Mouse (Mus musculus) midbrain, postnatal 0 days (tissue): ENCODE measurements at regions not wholly inside any gene's neighbourhood (a gene's known extent, or its start where the extent isn't known, plus 50 kb on each side); places are given as distances from the start of the nearest gene placed in this dataset.

ENCODE experiments used
- ATAC-seq: fragments of 200-750 bp; cut with Nextera tagmentation; 2 replicates; pipeline ENCODE4 v1.8.0; 2017; ENCODE audit warnings: moderate number of reproducible peaks, mild to moderate bottlenecking, moderate TSS enrichment, moderate library complexity; ENCODE audit not compliant: low FRiP score
- DNase-seq: peaks from one replicate; pipeline ENCODE4 v3.0.0-alpha.2; 2015; ENCODE audit warnings: low spot score
- H3K27ac ChIP-seq: fragments of 300-500 bp; sonication (generic); 2 replicates; pipeline ENCODE4 v1.5.1; 2014; ENCODE audit warnings: low read depth, mild to moderate bottlenecking, low read length, mixed read lengths
- H3K27me3 ChIP-seq: fragments of 300-500 bp; sonication (generic); 2 replicates; pipeline ENCODE4 v1.6.1; 2014; ENCODE audit warnings: low read length, control low read depth, mixed read lengths; ENCODE audit not compliant: insufficient read depth
- H3K36me3 ChIP-seq: fragments of 300-500 bp; sonication (generic); 2 replicates; pipeline ENCODE4 v1.6.1; 2014; ENCODE audit warnings: low read length, control low read depth, mixed read lengths; ENCODE audit not compliant: insufficient read depth
- H3K4me1 ChIP-seq: fragments of 300-500 bp; sonication (generic); 2 replicates; pipeline ENCODE4 v1.6.1; 2014; ENCODE audit warnings: mild to moderate bottlenecking, control low read depth, antibody characterized with exemption, low read length, mixed read lengths; ENCODE audit not compliant: insufficient read depth
- H3K4me2 ChIP-seq: fragments of 300-500 bp; sonication (generic); 2 replicates; pipeline ENCODE4 v1.6.1; 2014; ENCODE audit warnings: low read depth, mild to moderate bottlenecking, low read length, mixed read lengths; ENCODE audit not compliant: poor library complexity, severe bottlenecking
- H3K4me3 ChIP-seq: fragments of 300-500 bp; sonication (generic); 2 replicates; pipeline ENCODE4 v1.5.1; 2014; ENCODE audit warnings: low read depth, mild to moderate bottlenecking, low read length, moderate library complexity
- H3K9ac ChIP-seq: fragments of 300-500 bp; sonication (generic); replicated peaks from 2 replicates; pipeline ENCODE4 v1.6.1; 2014; ENCODE audit warnings: mild to moderate bottlenecking, low read length, moderate library complexity, mixed read lengths; ENCODE audit not compliant: poor library complexity, severe bottlenecking
- H3K9me3 ChIP-seq: fragments of 300-500 bp; sonication (generic); 2 replicates; pipeline ENCODE4 v1.6.1; 2016; ENCODE audit warnings: low read length, control low read depth
- CTCF ChIP-seq: IDR thresholded peaks from 2 replicates; pipeline ENCODE4 v1.5.1; 2016; ENCODE audit warnings: antibody characterized with exemption, mild to moderate bottlenecking
- WGBS: fragments of 180-500 bp; shearing (Covaris S2); extraction: QIAGEN DNeasy Blood & Tissue Kit; methylation state at CpG from one replicate; pipeline ENCODE4 v1.1.7; 2014; 5-methylcytosine and 5-hydroxymethylcytosine counted together

DNA sequence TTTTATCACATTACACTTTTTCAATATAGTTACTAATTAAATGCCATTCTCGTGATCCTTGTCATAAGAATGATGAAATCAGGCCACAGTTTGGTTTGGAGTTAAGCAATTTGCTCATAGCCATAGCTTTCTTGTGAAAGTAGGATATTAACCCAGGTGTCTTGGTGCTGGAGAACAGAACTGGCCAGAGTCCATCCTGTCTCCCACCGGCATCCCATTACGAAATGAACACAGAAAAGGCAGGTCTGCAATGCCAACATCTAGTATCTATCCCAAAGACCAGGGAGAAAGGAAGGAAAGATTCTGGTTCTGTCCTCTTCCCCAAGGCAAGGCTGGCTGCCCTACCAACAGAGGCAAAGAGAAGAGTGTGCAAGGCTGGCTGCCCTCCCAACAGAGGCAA, 61.6 kb upstream of the Avpr1a start:
- no peak overlapping the region for H3K9ac ChIP-seq
- H3K4me3 ChIP-seq: no peak overlapping the region

DNA sequence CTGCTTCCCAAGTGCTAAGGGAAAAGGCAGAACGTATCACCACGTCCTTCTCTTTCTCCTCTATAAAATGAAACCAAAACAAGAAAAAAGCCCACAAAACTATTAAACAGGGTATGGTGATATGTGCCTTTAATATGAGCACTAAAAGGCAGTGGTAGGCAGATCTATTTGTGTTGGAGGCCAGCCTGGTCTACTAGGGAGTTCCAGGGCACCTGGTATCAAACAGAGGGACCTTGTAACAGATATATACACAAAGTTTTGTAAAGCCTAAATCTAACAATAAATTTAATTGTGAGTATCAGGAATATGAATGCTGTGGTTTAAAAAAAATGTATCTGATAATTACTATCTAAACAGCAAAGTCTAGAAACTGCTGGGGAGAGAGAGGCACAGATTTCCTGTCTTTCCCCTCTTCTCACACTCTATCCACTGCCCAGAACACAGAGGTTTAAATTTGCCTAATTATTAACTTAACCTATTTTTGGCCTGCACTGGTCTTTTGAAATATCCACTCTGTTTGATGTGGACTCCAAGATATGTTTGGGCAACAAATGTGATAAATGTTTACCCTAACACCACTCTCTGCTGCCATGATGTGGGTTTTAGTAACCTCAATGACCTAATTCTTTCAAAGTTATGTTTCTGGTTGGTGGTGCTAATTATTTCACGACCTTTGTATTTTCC, 68.5 kb upstream of the Avpr1a start:
- Histone ChIP-seq H3K9me3 (no peaks in the 10 kb centered on the region), H3K27ac (no peak overlapping the region), H3K4me3 (no peak overlapping the region), H3K4me1 (no peaks in the 10 kb centered on the region), H3K27me3 (no peaks in the 10 kb centered on the region), H3K9ac (no peak overlapping the region), H3K36me3 (no peaks in the 10 kb centered on the region), H3K4me2 (no peak overlapping the region)
- TF ChIP-seq CTCF: no peak
- 82% methylated on average over 3 of the region's 3 CpGs for WGBS
- DNase-seq: no peak
- no peak for ATAC-seq

More for the DNA sequence above, 61.6 kb upstream of the Avpr1a start:
- H3K27me3 ChIP-seq: no peaks in the 10 kb centered on the region
- WGBS: 91% methylated on average over 3 of the region's 3 CpGs
- no peak overlapping the region for H3K4me2 ChIP-seq
- no peak for ATAC-seq
- no peaks in the 10 kb centered on the region for H3K9me3 ChIP-seq
- no peaks in the 10 kb centered on the region for H3K4me1 ChIP-seq
- TF ChIP-seq CTCF: no peak
- H3K36me3 ChIP-seq: no peaks in the 10 kb centered on the region
- no peak overlapping the region for H3K27ac ChIP-seq
- DNase-seq: no peak

DNA sequence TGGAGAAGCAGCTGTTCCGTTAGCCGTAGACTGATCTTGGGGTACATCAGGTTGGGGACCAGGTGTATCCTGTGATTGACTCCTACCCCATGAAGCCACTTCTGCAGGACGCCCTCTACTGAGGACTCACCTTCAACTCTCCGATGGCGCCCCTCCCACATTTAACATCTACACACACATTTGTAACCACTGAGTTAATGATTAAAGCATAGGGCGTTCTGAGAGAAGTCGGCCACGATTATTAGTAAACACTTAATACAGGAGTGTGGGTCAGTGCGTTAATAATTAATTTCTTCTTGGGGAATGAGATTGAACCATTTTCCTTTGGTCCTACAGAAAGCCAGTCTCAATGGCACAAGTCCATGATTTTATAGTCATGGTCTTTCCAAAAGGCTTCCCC, 105.0 kb upstream of the Avpr1a start:
- Histone ChIP-seq H3K9ac (no peak overlapping the region), H3K4me1 (no peaks in the 10 kb centered on the region), H3K36me3 (no peaks in the 10 kb centered on the region), H3K4me2 (no peak overlapping the region), H3K27ac (no peak overlapping the region), H3K9me3 (no peaks in the 10 kb centered on the region), H3K4me3 (no peak overlapping the region), H3K27me3 (no peaks in the 10 kb centered on the region)
- WGBS: 95% methylated on average over 9 of the region's 9 CpGs
- no peak for DNase-seq
- no peak for ATAC-seq
- no peak for TF ChIP-seq CTCF

DNA sequence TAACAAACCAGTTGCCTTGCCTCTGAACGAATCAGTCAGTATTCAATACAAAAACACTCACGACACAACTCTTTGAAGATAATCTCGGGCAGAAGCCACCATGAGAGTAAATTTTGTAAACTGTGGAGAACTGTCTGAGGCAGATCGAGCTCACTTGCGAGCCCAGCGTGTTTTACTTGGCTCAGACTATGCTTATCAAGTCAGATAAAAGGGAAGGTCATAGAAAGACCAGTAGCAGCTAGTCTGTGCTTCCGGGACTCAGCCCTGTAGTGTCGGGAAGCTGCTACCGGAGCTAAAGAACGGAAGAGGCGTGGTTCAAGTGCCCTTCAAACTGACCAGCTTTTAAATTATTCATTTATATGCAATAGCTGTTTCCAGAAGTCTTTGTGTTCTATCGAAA, 105.9 kb upstream of the Avpr1a start:
- H3K4me3 ChIP-seq: no peak overlapping the region
- H3K27ac ChIP-seq: no peak overlapping the region
- H3K27me3 ChIP-seq: no peaks in the 10 kb centered on the region
- no peak for DNase-seq
- no peaks in the 10 kb centered on the region for H3K4me1 ChIP-seq
- no peak overlapping the region for H3K9ac ChIP-seq
- no peak for ATAC-seq
- 82% methylated on average over 12 of the region's 12 CpGs for WGBS
- no peak for TF ChIP-seq CTCF
- H3K4me2 ChIP-seq: no peak overlapping the region
- no peaks in the 10 kb centered on the region for H3K9me3 ChIP-seq
- no peaks in the 10 kb centered on the region for H3K36me3 ChIP-seq

DNA sequence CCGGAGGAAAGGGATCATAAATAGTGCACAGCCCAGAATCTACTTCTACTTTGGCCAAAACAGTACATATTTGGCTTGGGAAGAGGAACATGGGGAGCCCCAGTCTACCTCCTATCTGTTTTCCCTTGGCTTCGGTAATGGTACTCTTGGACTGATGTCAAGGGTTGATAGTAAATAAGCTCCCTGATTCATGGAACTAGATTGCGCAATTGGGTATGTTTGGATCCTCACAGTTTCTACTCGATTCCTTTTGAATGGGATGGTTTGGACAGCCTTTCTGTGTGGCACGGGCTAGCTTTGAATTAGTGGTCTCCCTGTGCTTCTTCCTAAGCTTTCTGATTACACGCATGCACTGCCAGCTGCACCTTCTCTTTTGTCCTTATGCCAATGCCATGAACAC, 121.4 kb upstream of the Avpr1a start:
- Histone ChIP-seq H3K9ac (no peak overlapping the region), H3K27ac (no peak overlapping the region), H3K4me2 (no peak overlapping the region), H3K9me3 (no peaks in the 10 kb centered on the region), H3K27me3 (no peaks in the 10 kb centered on the region), H3K4me1 (no peaks in the 10 kb centered on the region), H3K4me3 (no peak overlapping the region), H3K36me3 (no peaks in the 10 kb centered on the region)
- TF ChIP-seq CTCF: no peak
- ATAC-seq: no peak
- WGBS: 87% methylated on average over 6 of the region's 6 CpGs
- DNase-seq: no peak

DNA sequence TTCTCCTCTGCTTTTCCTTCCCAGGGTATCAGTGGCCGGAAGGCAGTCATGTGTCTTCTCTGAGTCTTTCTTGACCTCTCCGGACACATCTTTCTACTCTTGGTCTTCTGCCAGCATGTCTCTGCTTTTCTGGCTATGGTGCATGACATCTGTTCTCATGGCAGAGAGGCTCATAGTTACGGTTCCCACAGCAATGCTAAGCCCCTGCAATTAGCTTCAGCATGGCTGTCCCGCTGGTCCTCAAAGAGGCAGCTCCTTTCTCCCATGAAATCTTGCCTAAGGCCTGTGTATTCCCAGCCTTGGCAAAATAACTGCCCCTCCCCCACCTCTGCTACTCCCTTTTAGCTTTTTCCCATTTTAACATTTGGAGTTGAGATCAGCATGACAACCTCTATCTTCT, 129.4 kb upstream of the Avpr1a start:
- H3K4me2 ChIP-seq: no peak overlapping the region
- H3K36me3 ChIP-seq: no peaks in the 10 kb centered on the region
- no peaks in the 10 kb centered on the region for H3K9me3 ChIP-seq
- H3K27me3 ChIP-seq: no peaks in the 10 kb centered on the region
- no peak overlapping the region for H3K27ac ChIP-seq
- no peak for TF ChIP-seq CTCF
- ATAC-seq (peak; percentile 80; the same call in 1 of the 2 replicates), DNase-seq (peak; percentile 86)
- no peak overlapping the region for H3K4me3 ChIP-seq
- WGBS: 59% methylated on average over 4 of the region's 4 CpGs
- no peaks in the 10 kb centered on the region for H3K4me1 ChIP-seq
- no peak overlapping the region for H3K9ac ChIP-seq
